Mouse (Mus musculus) CH12.LX (cell line): ENCODE data around the gene Aatf.

Experiments used
- CTCF ChIP-seq, 2 experiments: IDR thresholded peaks in 1 of 2; conservative IDR thresholded peaks in 1 of 2; 2 replicates each; pipeline ENCODE4 v1.5.1; 2011 to 2012; ENCODE audit warnings: low read depth in 2 of 2, low read length in 2 of 2, improper control_type of control experiment in 1 of 2, inconsistent platforms in 1 of 2, mild to moderate bottlenecking in 1 of 2, moderate library complexity in 1 of 2
- E2F4 ChIP-seq: IDR thresholded peaks from 2 replicates; pipeline ENCODE4 v1.6.1; 2011; ENCODE audit warnings: low read depth, low read length, improper control_type of control experiment; ENCODE audit not compliant: insufficient replicate concordance
- ETS1 ChIP-seq: conservative IDR thresholded peaks from 2 replicates; pipeline ENCODE4 v1.6.1; 2012; ENCODE audit warnings: low read depth, mild to moderate bottlenecking, inconsistent platforms, low read length, improper control_type of control experiment, moderate library complexity
- RAD21 ChIP-seq: IDR thresholded peaks from 2 replicates; pipeline ENCODE4 v1.6.1; 2011; ENCODE audit warnings: low read depth, mild to moderate bottlenecking, low read length, improper control_type of control experiment, moderate library complexity
- TBP ChIP-seq: conservative IDR thresholded peaks from 2 replicates; pipeline ENCODE4 v1.6.1; 2011; ENCODE audit warnings: low read depth, low read length, improper control_type of control experiment

GRCm38 (mm10) chr11:84522577-84523320, 9.4 kb upstream of the Aatf start:
- TF ChIP-seq RAD21 (no peak), CTCF (conservative IDR thresholded peaks at IDR 0.05 in 1 of 2, IDR thresholded peaks at IDR 0.05 in 1 of 2; ENCODE audit: low read depth in 2 of 2, low read length in 2 of 2) (no peak), TBP (no peak), E2F4 (no peak), ETS1 (no peak)
